Mouse (Mus musculus) liver, adult 2 months (tissue): ENCODE measurements at regions not wholly inside any gene's neighbourhood (a gene's known extent, or its start where the extent isn't known, plus 50 kb on each side); places are given as distances from the start of the nearest gene placed in this dataset.

ENCODE experiments used
- DNase-seq: peaks from one replicate; pipeline ENCODE4 v3.0.0-alpha.2; 2011; ENCODE audit warnings: low read depth, low spot score; ENCODE audit errors: extremely low read depth
- H3K27ac ChIP-seq: fragments of 200-500 bp; replicated peaks from 2 replicates; pipeline ENCODE4 v1.5.1; 2012; ENCODE audit warnings: low read depth, mild to moderate bottlenecking, control low read depth, inconsistent platforms, low read length; ENCODE audit not compliant: insufficient read depth
- H3K27me3 ChIP-seq: fragments of 200-500 bp; 2 replicates; pipeline ENCODE4 v1.6.1; 2012; ENCODE audit warnings: mild to moderate bottlenecking, moderate library complexity, low read length, inconsistent platforms; ENCODE audit not compliant: control insufficient read depth, insufficient read depth
- H3K36me3 ChIP-seq: fragments of 200-500 bp; 2 replicates; pipeline ENCODE4 v1.6.1; 2012; ENCODE audit warnings: low read length, inconsistent platforms; ENCODE audit not compliant: control insufficient read depth, insufficient read depth
- H3K4me1 ChIP-seq: fragments of 200-500 bp; 2 replicates; pipeline ENCODE4 v1.6.1; 2011; ENCODE audit warnings: low read length; ENCODE audit not compliant: control insufficient read depth, insufficient read depth
- H3K4me3 ChIP-seq: fragments of 200-500 bp; 2 replicates; pipeline ENCODE4 v1.5.1; 2011; ENCODE audit warnings: low read depth, mild to moderate bottlenecking, control low read depth, low read length, moderate library complexity; ENCODE audit not compliant: insufficient read depth
- H3K79me2 ChIP-seq: fragments of 200-500 bp; 2 replicates; pipeline ENCODE4 v1.6.1; 2012; ENCODE audit warnings: inconsistent platforms, mild to moderate bottlenecking, low read length, moderate library complexity; ENCODE audit not compliant: control insufficient read depth, insufficient read depth
- H3K9ac ChIP-seq: fragments of 200-500 bp; 2 replicates; pipeline ENCODE4 v1.6.1; 2012; ENCODE audit warnings: low read depth, mild to moderate bottlenecking, control low read depth, inconsistent platforms, low read length
- CTCF ChIP-seq: fragments of 200-500 bp; IDR thresholded peaks from 2 replicates; pipeline ENCODE4 v1.5.1; 2011; ENCODE audit warnings: low read depth, low read length, control low read depth
- POLR2A ChIP-seq: fragments of 200-500 bp; IDR thresholded peaks from 2 replicates; pipeline ENCODE4 v1.6.1; 2011; ENCODE audit warnings: low read length, control low read depth; ENCODE audit not compliant: insufficient read depth; ENCODE audit errors: extremely low read depth
- WGBS: fragments of 180-500 bp; shearing (Covaris S2); methylation state at CpG from one replicate; pipeline ENCODE4 v1.1.7; 2018; 5-methylcytosine and 5-hydroxymethylcytosine counted together

DNA sequence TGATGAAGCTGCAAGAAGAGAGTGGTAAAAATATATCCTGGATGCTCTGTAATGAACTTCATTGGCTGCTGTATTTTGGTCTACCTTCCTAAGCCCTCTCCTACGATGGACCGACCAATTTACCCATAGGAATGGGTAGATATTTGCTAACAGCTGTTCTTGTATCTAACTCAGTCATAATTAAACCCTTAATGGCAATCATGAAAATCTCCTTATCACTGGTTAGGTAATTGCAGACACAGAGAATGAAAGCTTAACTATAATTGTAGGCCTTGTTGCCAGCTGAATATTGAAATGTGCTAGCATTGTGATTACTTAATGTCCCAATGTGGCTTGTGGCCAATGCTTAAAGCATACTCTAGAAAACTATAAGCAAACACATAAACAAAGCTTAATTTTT, 334.4 kb upstream of the Kcnh7 start:
- Histone ChIP-seq H3K36me3 (no peaks in the 10 kb centered on the region), H3K4me3 (no peak overlapping the region), H3K4me1 (no peaks in the 10 kb centered on the region), H3K9ac (no peak overlapping the region), H3K27ac (no peak overlapping the region), H3K27me3 (no peaks in the 10 kb centered on the region), H3K79me2 (no peaks in the 10 kb centered on the region)
- WGBS, result 93% methylated on average over 2 of the region's 2 CpGs
- TF ChIP-seq POLR2A, result no peak
- no peak for TF ChIP-seq CTCF
- no peak for DNase-seq

- Histone ChIP-seq H3K27ac (no peak overlapping the region), H3K9ac (no peak overlapping the region), H3K36me3 (no peaks in the 10 kb centered on the region), H3K27me3 (no peaks in the 10 kb centered on the region), H3K79me2 (no peaks in the 10 kb centered on the region), H3K4me1 (peaks cover 1% of the 10 kb centered on the region; the same call in 1 of the 2 replicates), H3K4me3 (no peak overlapping the region)
- WGBS, result 74% methylated on average over 1 of the region's 1 CpGs
- DNase-seq, result peak; percentile 34
- peak; percentile 19; the same call in 1 of the 2 replicates for TF ChIP-seq CTCF
- no peak for TF ChIP-seq POLR2A
Measured at GRCm38 (mm10) chr2:63513554-63514226, 329.6 kb upstream of the Kcnh7 start.

DNA sequence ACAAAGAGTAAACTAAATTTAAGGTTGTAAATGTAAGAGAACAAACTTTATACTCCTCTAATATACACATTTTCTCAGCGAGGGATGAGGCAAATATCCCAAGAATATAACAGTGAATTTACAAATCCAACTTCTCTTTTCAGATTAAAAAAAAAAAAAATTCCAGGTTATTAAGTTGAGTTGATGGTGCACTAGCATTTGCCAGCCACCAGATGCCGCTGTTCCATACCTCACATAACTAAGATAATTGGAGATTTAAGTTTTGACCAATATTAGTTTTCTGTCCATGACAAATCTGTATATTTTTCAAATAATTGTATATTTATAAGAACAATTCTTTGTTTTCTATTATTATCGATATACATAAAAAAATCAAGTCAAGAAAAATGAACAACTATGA, 319.9 kb upstream of the Kcnh7 start:
- H3K27me3 ChIP-seq, result no peaks in the 10 kb centered on the region
- H3K4me3 ChIP-seq, result no peak overlapping the region
- peak; percentile 39 for DNase-seq
- H3K27ac ChIP-seq, result no peak overlapping the region
- 5% methylated on average over 3 of the region's 3 CpGs for WGBS
- no peak overlapping the region for H3K9ac ChIP-seq
- H3K36me3 ChIP-seq, result no peaks in the 10 kb centered on the region
- TF ChIP-seq POLR2A (no peak), CTCF (peak; percentile 55)
- H3K4me1 ChIP-seq, result no peaks in the 10 kb centered on the region
- no peaks in the 10 kb centered on the region for H3K79me2 ChIP-seq

GRCm38 (mm10) chr2:63476411-63476810, 292.3 kb upstream of the Kcnh7 start:
- H3K27me3 ChIP-seq, result no peaks in the 10 kb centered on the region
- H3K4me1 ChIP-seq, result no peaks in the 10 kb centered on the region
- no peak for DNase-seq
- H3K27ac ChIP-seq, result no peak overlapping the region
- no peaks in the 10 kb centered on the region for H3K36me3 ChIP-seq
- WGBS, result 54% methylated on average over 5 of the region's 5 CpGs
- TF ChIP-seq POLR2A (no peak), CTCF (no peak)
- no peak overlapping the region for H3K9ac ChIP-seq
- H3K79me2 ChIP-seq, result no peaks in the 10 kb centered on the region
- H3K4me3 ChIP-seq, result no peak overlapping the region

GRCm38 (mm10) chr2:63475255-63475654, 291.2 kb upstream of the Kcnh7 start:
- Histone ChIP-seq H3K79me2 (no peaks in the 10 kb centered on the region), H3K27me3 (no peaks in the 10 kb centered on the region), H3K4me3 (no peak overlapping the region), H3K36me3 (no peaks in the 10 kb centered on the region), H3K9ac (no peak overlapping the region), H3K4me1 (no peaks in the 10 kb centered on the region), H3K27ac (no peak overlapping the region)
- no peak for DNase-seq
- TF ChIP-seq CTCF (no peak), POLR2A (no peak)

- 23% methylated on average over 2 of the region's 2 CpGs for WGBS
- H3K79me2 ChIP-seq, result no peaks in the 10 kb centered on the region
- DNase-seq, result peak; percentile 37
- no peak for TF ChIP-seq POLR2A
- peak; percentile 39 for TF ChIP-seq CTCF
- H3K4me3 ChIP-seq, result no peak overlapping the region
- H3K4me1 ChIP-seq, result no peaks in the 10 kb centered on the region
- H3K9ac ChIP-seq, result no peak overlapping the region
- no peaks in the 10 kb centered on the region for H3K36me3 ChIP-seq
- no peak overlapping the region for H3K27ac ChIP-seq
- H3K27me3 ChIP-seq, result no peaks in the 10 kb centered on the region
Measured at GRCm38 (mm10) chr2:63473699-63474098, 289.6 kb upstream of the Kcnh7 start.
